Mouse (Mus musculus) hindbrain, embryonic 12.5 days (tissue): ENCODE measurements around the gene Cdc42ep2. TPM values are rescaled to one million over a fixed set of nuclear protein-coding genes. Genes with fewer than 3 reads are reported as not detected.

ENCODE experiments used
- polyA plus RNA-seq: library from polyadenylated mRNA; unstranded; fragments of >200 nt; fragmentation: Nextera tagmentation; extraction: Ambion mirVana; gene quantifications from 2 replicates; pipeline ENCODE4 v1.2.1, GENCODE M21; 2016

The Cdc42ep2 gene
- polyA plus RNA-seq, 1 experiment from 2014 or later: 6.1 TPM

Other genes with a start within 250 kb of the Cdc42ep2 start
- gene Map3k11, start 236.1 kb downstream of the Cdc42ep2 start, polyA plus RNA-seq: 21.5 and 23.3 TPM in 2 replicates
- 34.6 and 35.0 TPM in 2 replicates for gene Pcnx3, start 235.9 kb downstream of the Cdc42ep2 start, polyA plus RNA-seq
- gene Kcnk7, start 220.4 kb downstream of the Cdc42ep2 start, polyA plus RNA-seq: not detected in 2 replicates
- 10.8 and 12.1 TPM in 2 replicates for gene Ehbp1l1, start 198.5 kb downstream of the Cdc42ep2 start, polyA plus RNA-seq
- 174 and 177 TPM in 2 replicates for gene Fam89b, start 195.2 kb downstream of the Cdc42ep2 start, polyA plus RNA-seq
- 13.8 and 16.6 TPM in 2 replicates for gene Ltbp3, start 183.9 kb downstream of the Cdc42ep2 start, polyA plus RNA-seq
- gene Scyl1, start 153.4 kb downstream of the Cdc42ep2 start, polyA plus RNA-seq: 71.8 and 73.7 TPM in 2 replicates
- 28.7 and 29.9 TPM in 2 replicates for gene Frmd8, start 49.5 kb downstream of the Cdc42ep2 start, polyA plus RNA-seq
- 2.0 and 2.2 TPM in 2 replicates for gene Slc25a45, start 47.0 kb downstream of the Cdc42ep2 start, polyA plus RNA-seq
- 11.0 and 11.3 TPM in 2 replicates for gene Tigd3, start 30.7 kb downstream of the Cdc42ep2 start, polyA plus RNA-seq
- 161 and 177 TPM in 2 replicates for gene Dpf2, start 11.8 kb downstream of the Cdc42ep2 start, polyA plus RNA-seq
- gene Pola2, start 39.4 kb upstream of the Cdc42ep2 start, polyA plus RNA-seq: 47.4 and 49.2 TPM in 2 replicates
- gene Slc22a20, start 61.3 kb upstream of the Cdc42ep2 start, polyA plus RNA-seq: not detected in 2 replicates
- gene Capn1, start 91.1 kb upstream of the Cdc42ep2 start, polyA plus RNA-seq: 5.5 and 7.7 TPM in 2 replicates
- 31.7 and 32.8 TPM in 2 replicates for gene Syvn1, start 121.8 kb upstream of the Cdc42ep2 start, polyA plus RNA-seq
- 65.1 and 67.5 TPM in 2 replicates for gene Mrpl49, start 133.0 kb upstream of the Cdc42ep2 start, polyA plus RNA-seq
- 561 and 621 TPM in 2 replicates for gene Fau, start 133.0 kb upstream of the Cdc42ep2 start, polyA plus RNA-seq
- gene Znhit2, start 136.4 kb upstream of the Cdc42ep2 start, polyA plus RNA-seq: 33.6 and 34.4 TPM in 2 replicates
- gene Tm7sf2, start 143.6 kb upstream of the Cdc42ep2 start, polyA plus RNA-seq: 38.0 and 40.3 TPM in 2 replicates
- gene Vps51, start 152.4 kb upstream of the Cdc42ep2 start, polyA plus RNA-seq: 78.8 and 79.7 TPM in 2 replicates
- gene Tmem262, start 155.2 kb upstream of the Cdc42ep2 start, polyA plus RNA-seq: not detected in 2 replicates
- gene Gm28374, start 157.4 kb upstream of the Cdc42ep2 start, polyA plus RNA-seq: 2.5 and 2.7 TPM in 2 replicates
- 68.9 and 75.0 TPM in 2 replicates for gene Zfpl1, start 160.1 kb upstream of the Cdc42ep2 start, polyA plus RNA-seq
- 24.5 and 25.4 TPM in 2 replicates for gene Cdca5, start 160.2 kb upstream of the Cdc42ep2 start, polyA plus RNA-seq
- gene AC131692.1, start 169.6 kb upstream of the Cdc42ep2 start, polyA plus RNA-seq: 0.35 and 0.38 TPM in 2 replicates
- 0.54 and 0.70 TPM in 2 replicates for gene Naaladl1, start 181.0 kb upstream of the Cdc42ep2 start, polyA plus RNA-seq
- 47.9 and 48.3 TPM in 2 replicates for gene Sac3d1, start 193.8 kb upstream of the Cdc42ep2 start, polyA plus RNA-seq
- 33.2 and 33.4 TPM in 2 replicates for gene Snx15, start 203.5 kb upstream of the Cdc42ep2 start, polyA plus RNA-seq
- 0.22 TPM in 1 of 2 replicates, not detected in the other for gene Batf2, start 216.2 kb upstream of the Cdc42ep2 start, polyA plus RNA-seq
- gene Arl2, start 216.7 kb upstream of the Cdc42ep2 start, polyA plus RNA-seq: 91.6 and 94.6 TPM in 2 replicates